Mouse (Mus musculus) small intestine, adult 2 months (tissue): ENCODE measurements around the gene Gabbr1.

Experiments used
- CTCF ChIP-seq: fragments of 200-500 bp; IDR thresholded peaks from 2 replicates; pipeline ENCODE4 v1.5.1; 2012; ENCODE audit warnings: low read depth, mild to moderate bottlenecking, control low read depth, inconsistent platforms, low read length, moderate library complexity, mixed read lengths; ENCODE audit not compliant: insufficient replicate concordance, insufficient read length; ENCODE audit errors: extremely low read depth
- POLR2A ChIP-seq: fragments of 200-500 bp; IDR thresholded peaks from 2 replicates; pipeline ENCODE4 v1.6.1; 2012; ENCODE audit warnings: low read depth, mild to moderate bottlenecking, control low read depth, inconsistent platforms, low read length, moderate library complexity

GRCm38 (mm10) chr17:37029162-37029561 is 16.6 kb upstream of the Gabbr1 start:
- TF ChIP-seq CTCF (no peak), POLR2A (no peak)
